Mouse (Mus musculus) C2C12 (cell line): Measurements from ENCODE around the gene Endov. TPM values are rescaled to one million over a fixed set of nuclear protein-coding genes. Genes with fewer than 3 reads are reported as not detected.

ENCODE experiments used
- H3K27me3 ChIP-seq: one replicate; pipeline ENCODE4 v1.6.1; 2011; ENCODE audit not compliant: control insufficient read depth, insufficient read depth, insufficient read length
- H3K36me3 ChIP-seq: one replicate; pipeline ENCODE4 v1.6.1; 2011; ENCODE audit not compliant: control insufficient read depth, insufficient read depth
- H3K4me3 ChIP-seq: one replicate; pipeline ENCODE4 v1.5.1; 2011; ENCODE audit warnings: mild to moderate bottlenecking, control low read depth; ENCODE audit not compliant: poor library complexity, insufficient read depth, severe bottlenecking
- H3K79me2 ChIP-seq: one replicate; pipeline ENCODE4 v1.6.1; 2011; ENCODE audit not compliant: control insufficient read depth, insufficient read depth
- H3K79me3 ChIP-seq: one replicate; pipeline ENCODE4 v1.6.1; 2011; ENCODE audit warnings: low read depth, control low read depth
- H3ac ChIP-seq: one replicate; pipeline ENCODE3; 2011; ENCODE audit warnings: low read depth; ENCODE audit not compliant: control insufficient read depth, insufficient read length
- CEBPB ChIP-seq: IDR thresholded peaks from one replicate; pipeline ENCODE4 v1.6.1; 2011; ENCODE audit warnings: low read depth, mild to moderate bottlenecking, control low read depth, moderate library complexity
- CTCF ChIP-seq: IDR thresholded peaks from one replicate; pipeline ENCODE4 v1.5.1; 2011; ENCODE audit not compliant: control insufficient read depth, insufficient read depth, insufficient read length
- FOSL1 ChIP-seq: IDR thresholded peaks from one replicate; pipeline ENCODE4 v1.8.0; 2011; ENCODE audit warnings: mild to moderate bottlenecking, low read length; ENCODE audit not compliant: poor library complexity, insufficient read depth, severe bottlenecking
- MAX ChIP-seq: IDR thresholded peaks from one replicate; pipeline ENCODE4 v1.6.1; 2011; ENCODE audit warnings: mild to moderate bottlenecking, control low read depth
- MYOD1 ChIP-seq: IDR thresholded peaks from one replicate; pipeline ENCODE4 v1.6.1; 2011; ENCODE audit warnings: low read depth; ENCODE audit not compliant: control insufficient read depth, insufficient read length
- MYOG ChIP-seq: IDR thresholded peaks from one replicate; pipeline ENCODE4 v1.6.1; 2011; ENCODE audit not compliant: control insufficient read depth, insufficient read length; ENCODE audit errors: extremely low read depth
- USF1 ChIP-seq: IDR thresholded peaks from one replicate; pipeline ENCODE4 v1.6.1; 2011; ENCODE audit warnings: low read depth, mild to moderate bottlenecking, control low read depth, moderate library complexity
- polyA plus RNA-seq: library from polyadenylated mRNA; unstranded; fragments of >200 nt; fragmentation: generic; extraction: Trizol; gene quantifications from one replicate; pipeline ENCODE4 v1.2.1, GENCODE M21; 2012; ENCODE audit warnings: missing spikeins

The Endov gene
- polyA plus RNA-seq, 1 experiment: 18.4 TPM

- Histone ChIP-seq H3ac (no peak overlapping the region), H3K79me3 (no peaks in the 10 kb centered on the region), H3K36me3 (no peaks in the 10 kb centered on the region), H3K79me2 (peaks cover 10% of the 10 kb centered on the region), H3K4me3 (no peak overlapping the region), H3K27me3 (no peaks in the 10 kb centered on the region)
- TF ChIP-seq USF1 (no peak), CTCF (no peak), MYOG (no peak), FOSL1 (no peak), CEBPB (no peak), MAX (no peak)
Observed at GRCm38 (mm10) chr11:119541082-119541481, 49.9 kb downstream of the Endov start.

DNA sequence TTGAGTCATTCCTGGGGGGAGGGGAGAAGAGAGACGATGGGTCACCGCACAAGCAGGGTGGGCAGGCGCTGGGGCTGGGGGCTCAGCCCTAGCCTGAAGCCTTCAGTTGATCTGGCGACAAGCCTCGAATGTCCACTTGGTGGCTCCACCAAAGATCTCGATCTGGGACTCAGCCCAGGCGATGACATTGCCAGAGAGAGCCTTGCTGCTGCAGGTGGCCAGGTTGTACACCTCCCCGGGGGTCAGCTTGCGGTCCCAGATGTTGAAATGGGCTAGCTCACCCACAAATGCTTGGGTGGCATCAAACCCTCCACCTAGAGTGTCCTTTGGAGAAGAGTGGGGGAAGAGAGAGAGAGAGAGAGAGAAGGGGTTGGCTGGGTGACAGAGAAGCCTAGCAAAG is 51.2 kb downstream of the Endov start:
- H3K79me3 ChIP-seq: peaks cover 1% of the 10 kb centered on the region
- H3ac ChIP-seq: no peak overlapping the region
- TF ChIP-seq MYOD1 (no peak), FOSL1 (no peak), CTCF (no peak), USF1 (no peak), CEBPB (no peak), MAX (no peak), MYOG (no peak)
- H3K27me3 ChIP-seq: no peaks in the 10 kb centered on the region
- H3K4me3 ChIP-seq: no peak overlapping the region
- H3K36me3 ChIP-seq: no peaks in the 10 kb centered on the region
- H3K79me2 ChIP-seq: peaks cover 23% of the 10 kb centered on the region

DNA sequence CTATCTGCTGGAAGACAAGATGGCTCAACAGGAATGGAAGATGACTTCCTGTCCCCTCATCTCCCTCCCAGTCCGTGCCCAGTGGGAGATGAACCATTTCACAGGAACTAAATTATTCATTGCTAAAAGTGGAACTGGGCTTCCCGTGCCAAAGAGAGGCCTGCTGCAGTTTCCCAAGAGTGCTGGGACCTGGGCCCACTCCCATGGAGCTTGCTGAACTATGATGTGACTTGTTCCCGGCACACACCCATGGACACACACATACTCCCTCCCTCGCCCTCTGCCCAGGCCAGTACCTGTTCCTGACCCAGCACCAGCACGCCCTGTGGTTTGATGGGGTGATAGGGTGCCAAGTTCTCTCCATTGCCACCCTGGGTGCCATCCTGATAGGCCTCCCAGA is 51.7 kb downstream of the Endov start:
- peaks cover 1% of the 10 kb centered on the region for H3K79me3 ChIP-seq
- no peak for TF ChIP-seq FOSL1
- no peak for TF ChIP-seq CEBPB
- no peak for TF ChIP-seq MYOG
- no peak for TF ChIP-seq USF1
- no peak for TF ChIP-seq MYOD1
- no peak for TF ChIP-seq CTCF
- no peak for TF ChIP-seq MAX
- no peaks in the 10 kb centered on the region for H3K36me3 ChIP-seq
- H3ac ChIP-seq: no peak overlapping the region
- peaks cover 24% of the 10 kb centered on the region for H3K79me2 ChIP-seq
- no peaks in the 10 kb centered on the region for H3K27me3 ChIP-seq
- no peak overlapping the region for H3K4me3 ChIP-seq

- H3K36me3 ChIP-seq: no peaks in the 10 kb centered on the region
- H3K4me3 ChIP-seq: no peak overlapping the region
- TF ChIP-seq USF1 (no peak), MYOD1 (no peak), MAX (no peak), CEBPB (no peak), CTCF (no peak), FOSL1 (no peak), MYOG (no peak)
- H3K79me2 ChIP-seq: peaks cover 24% of the 10 kb centered on the region
- peaks cover 2% of the 10 kb centered on the region for H3K27me3 ChIP-seq
- peaks cover 1% of the 10 kb centered on the region for H3K79me3 ChIP-seq
- no peak overlapping the region for H3ac ChIP-seq
Observed at GRCm38 (mm10) chr11:119543816-119544517, 52.8 kb downstream of the Endov start.

GRCm38 (mm10) chr11:119544518-119545105 is 53.5 kb downstream of the Endov start:
- H3K27me3 ChIP-seq: peaks cover 7% of the 10 kb centered on the region

More at GRCm38 (mm10) chr11:119544518-119545105, 53.5 kb downstream of the Endov start:
- Histone ChIP-seq H3K79me2 (peaks cover 24% of the 10 kb centered on the region), H3K4me3 (no peak overlapping the region), H3K79me3 (peaks cover 1% of the 10 kb centered on the region), H3K36me3 (no peaks in the 10 kb centered on the region), H3ac (no peak overlapping the region)
- TF ChIP-seq USF1 (no peak), CTCF (no peak), MYOG (no peak), MAX (no peak), CEBPB (no peak), MYOD1 (no peak), FOSL1 (no peak)
